Mouse (Mus musculus) MEL (cell line): ENCODE data around the gene Adgrg1. TPM values are rescaled to one million over a fixed set of nuclear protein-coding genes. Genes with fewer than 3 reads are reported as not detected.

Experiments
- DNase-seq: peaks from one replicate; pipeline ENCODE4 v3.0.0; 2011; ENCODE audit warnings: low read depth, low spot score
- H3K27ac ChIP-seq: 2 replicates; pipeline ENCODE4 v1.5.1; 2012; ENCODE audit warnings: low read depth, mild to moderate bottlenecking, control low read depth, low read length, moderate library complexity; ENCODE audit not compliant: control insufficient read depth
- H3K27me3 ChIP-seq, 2 experiments: fragments of 150-350 bp in 1 of 2; sonication (generic) in 1 of 2; 2 replicates each; pipeline ENCODE4 v1.6.1; 2012; ENCODE audit warnings: low read length in 2 of 2, mild to moderate bottlenecking in 2 of 2, improper control_type of control experiment in 1 of 2, moderate library complexity in 1 of 2; ENCODE audit not compliant: insufficient read depth in 2 of 2, control insufficient read depth in 1 of 2
- H3K36me3 ChIP-seq, 2 experiments: 2 replicates each; pipeline ENCODE4 v1.6.1; 2012 to 2014; ENCODE audit warnings: low read length in 2 of 2, improper control_type of control experiment in 1 of 2, inconsistent platforms in 1 of 2, mild to moderate bottlenecking in 1 of 2; ENCODE audit not compliant: insufficient read depth in 2 of 2, control insufficient read depth in 1 of 2
- H3K4me1 ChIP-seq, 2 experiments: fragments of 150-350 bp in 1 of 2; sonication (generic) in 1 of 2; 2 replicates each; pipeline ENCODE4 v1.6.1; 2012; ENCODE audit warnings: low read length in 2 of 2, improper control_type of control experiment in 1 of 2, mild to moderate bottlenecking in 1 of 2; ENCODE audit not compliant: insufficient read depth in 2 of 2, control insufficient read depth in 1 of 2
- H3K4me3 ChIP-seq, 2 experiments: fragments of 150-350 bp in 1 of 2; sonication (generic) in 1 of 2; 2 replicates each; pipeline ENCODE4 v1.5.1; 2012; ENCODE audit warnings: low read depth in 2 of 2, low read length in 2 of 2, mild to moderate bottlenecking in 2 of 2, moderate library complexity in 2 of 2, control low read depth in 1 of 2, improper control_type of control experiment in 1 of 2; ENCODE audit not compliant: control insufficient read depth in 1 of 2, insufficient read depth in 1 of 2
- H3K79me2 ChIP-seq: 2 replicates; pipeline ENCODE4 v1.6.1; 2012; ENCODE audit warnings: mild to moderate bottlenecking, low read length, moderate library complexity; ENCODE audit not compliant: control insufficient read depth, poor library complexity, insufficient read depth
- H3K9ac ChIP-seq: 2 replicates; pipeline ENCODE4 v1.6.1; 2012; ENCODE audit warnings: low read depth, mild to moderate bottlenecking, control low read depth, low read length, moderate library complexity; ENCODE audit not compliant: control insufficient read depth, poor library complexity, severe bottlenecking
- H3K9me3 ChIP-seq: fragments of 150-350 bp; sonication (generic); replicated peaks from 2 replicates; pipeline ENCODE4 v1.6.1; 2012; ENCODE audit warnings: mild to moderate bottlenecking, low read length, improper control_type of control experiment, moderate library complexity; ENCODE audit not compliant: insufficient read depth
- BHLHE40 ChIP-seq: IDR thresholded peaks from 2 replicates; pipeline ENCODE4 v1.6.1; 2012; ENCODE audit warnings: low read depth, mild to moderate bottlenecking, inconsistent platforms, low read length, improper control_type of control experiment, borderline replicate concordance
- CHD2 ChIP-seq: IDR thresholded peaks from 2 replicates; pipeline ENCODE4 v1.6.1; 2011; ENCODE audit warnings: low read length, improper control_type of control experiment
- E2F4 ChIP-seq: IDR thresholded peaks from 2 replicates; pipeline ENCODE4 v1.6.1; 2011; ENCODE audit warnings: low read depth, low read length, improper control_type of control experiment, borderline replicate concordance
- GABPA ChIP-seq: IDR thresholded peaks from 2 replicates; pipeline ENCODE4 v1.6.1; 2012; ENCODE audit warnings: low read depth, mild to moderate bottlenecking, inconsistent platforms, low read length, improper control_type of control experiment, moderate library complexity
- HCFC1 ChIP-seq: IDR thresholded peaks from 2 replicates; pipeline ENCODE4 v1.6.1; 2012; ENCODE audit warnings: low read depth, mild to moderate bottlenecking, inconsistent platforms, low read length, improper control_type of control experiment, moderate library complexity
- KAT2A ChIP-seq: conservative IDR thresholded peaks from 2 replicates; pipeline ENCODE4 v1.6.1; 2012; ENCODE audit warnings: low read depth, low read length, improper control_type of control experiment, inconsistent platforms
- MAFK ChIP-seq: IDR thresholded peaks from 2 replicates; pipeline ENCODE4 v1.6.1; 2011; ENCODE audit warnings: low read depth, mild to moderate bottlenecking, low read length, improper control_type of control experiment, borderline replicate concordance
- MEF2A ChIP-seq: IDR thresholded peaks from 2 replicates; pipeline ENCODE4 v1.6.1; 2014; ENCODE audit warnings: low read depth, mild to moderate bottlenecking, inconsistent platforms, low read length, improper control_type of control experiment; ENCODE audit not compliant: poor library complexity, insufficient replicate concordance, severe bottlenecking; ENCODE audit errors: extremely low read depth
- MXI1 ChIP-seq: IDR thresholded peaks from 2 replicates; pipeline ENCODE4 v1.6.1; 2011; ENCODE audit warnings: mild to moderate bottlenecking, low read depth, low read length, improper control_type of control experiment
- MYB ChIP-seq: IDR thresholded peaks from 2 replicates; pipeline ENCODE4 v1.6.1; 2011; ENCODE audit warnings: mild to moderate bottlenecking, low read depth, low read length, improper control_type of control experiment
- MYC ChIP-seq: IDR thresholded peaks from 2 replicates; pipeline ENCODE4 v1.6.1; 2011; ENCODE audit warnings: low read depth, mild to moderate bottlenecking, low read length, improper control_type of control experiment, moderate library complexity
- NELFE ChIP-seq: IDR thresholded peaks from 2 replicates; pipeline ENCODE4 v1.6.1; 2011; ENCODE audit warnings: low read depth, low read length, improper control_type of control experiment
- NRF1 ChIP-seq: IDR thresholded peaks from 2 replicates; pipeline ENCODE4 v1.6.1; 2014; ENCODE audit warnings: low read depth, mild to moderate bottlenecking, inconsistent platforms, low read length, improper control_type of control experiment, moderate library complexity; ENCODE audit not compliant: poor library complexity, insufficient read depth, severe bottlenecking
- POLR2AphosphoS5 ChIP-seq: IDR thresholded peaks from 2 replicates; pipeline ENCODE4 v1.6.1; 2012; ENCODE audit warnings: low read depth, borderline replicate concordance, mild to moderate bottlenecking, inconsistent platforms, low read length, moderate library complexity, mixed read lengths
- RAD21 ChIP-seq: IDR thresholded peaks from 2 replicates; pipeline ENCODE4 v1.6.1; 2011; ENCODE audit warnings: mild to moderate bottlenecking, low read depth, low read length, improper control_type of control experiment
- SMC3 ChIP-seq: IDR thresholded peaks from 2 replicates; pipeline ENCODE4 v1.6.1; 2011; ENCODE audit warnings: low read depth, low read length, improper control_type of control experiment
- TAL1 ChIP-seq: IDR thresholded peaks from 2 replicates; pipeline ENCODE4 v1.6.1; 2012; ENCODE audit warnings: mild to moderate bottlenecking, inconsistent platforms, low read length, moderate library complexity, mixed read lengths
- TCF12 ChIP-seq: IDR thresholded peaks from 2 replicates; pipeline ENCODE4 v1.6.1; 2014; ENCODE audit warnings: low read depth, mild to moderate bottlenecking, inconsistent platforms, low read length, improper control_type of control experiment, moderate library complexity
- USF1 ChIP-seq: IDR thresholded peaks from 2 replicates; pipeline ENCODE4 v1.6.1; 2014; ENCODE audit warnings: low read depth, mild to moderate bottlenecking, inconsistent platforms, low read length, improper control_type of control experiment, moderate library complexity
- USF2 ChIP-seq, 2 experiments: IDR thresholded peaks; 2 replicates each; pipeline ENCODE4 v1.6.1; 2011 to 2012; ENCODE audit warnings: improper control_type of control experiment in 2 of 2, low read length in 2 of 2, borderline replicate concordance in 1 of 2, inconsistent platforms in 1 of 2, low read depth in 1 of 2, mild to moderate bottlenecking in 1 of 2; ENCODE audit not compliant: insufficient read depth in 1 of 2
- ZMIZ1 ChIP-seq: IDR thresholded peaks from 2 replicates; pipeline ENCODE4 v1.6.1; 2012; ENCODE audit warnings: low read depth, mild to moderate bottlenecking, inconsistent platforms, low read length, improper control_type of control experiment, moderate library complexity
- ZNF384 ChIP-seq: IDR thresholded peaks from 2 replicates; pipeline ENCODE4 v1.6.1; 2012; ENCODE audit warnings: low read depth, mild to moderate bottlenecking, inconsistent platforms, low read length, improper control_type of control experiment
- polyA plus RNA-seq, 2 experiments: library from polyadenylated mRNA; stranded (reverse) in 1 of 2; unstranded in 1 of 2; fragments of >175 nt in 1 of 2; fragments of >200 nt in 1 of 2; gene quantifications; 2 replicates each; pipeline versions ENCODE4 v1.2.1 to v1.2.4; 2012; ENCODE audit warnings: low replicate concordance in 2 of 2, low read depth in 1 of 2; ENCODE audit not compliant: insufficient read length in 2 of 2, insufficient read depth in 1 of 2, missing spikeins in 1 of 2
- total RNA-seq: library from RNA; depleted of rRNA; stranded (reverse); fragments of 300-350 nt; gene quantifications from 2 replicates; pipeline ENCODE4 v1.2.3, GENCODE M21; 2012

Gene Adgrg1
- total and polyA plus RNA-seq, 3 experiments: 4.2 to 33.2 TPM; not detected in 1

GRCm38 (mm10) chr8:95041883-95042784, 67.6 kb downstream of the Adgrg1 start:
- no peaks in the 10 kb centered on the region for H3K4me1 ChIP-seq
- DNase-seq: no peak
- H3K9ac ChIP-seq: no peak overlapping the region
- H3K79me2 ChIP-seq: no peaks in the 10 kb centered on the region
- no peak overlapping the region for H3K27ac ChIP-seq
- no peaks in the 10 kb centered on the region for H3K36me3 ChIP-seq
- H3K27me3 ChIP-seq: peaks cover 3 to 12% of the 10 kb centered on the region in 2 experiments
- H3K4me3 ChIP-seq: no peak overlapping the region
- H3K9me3 ChIP-seq: no peaks in the 10 kb centered on the region
- no peak for TF ChIP-seq TCF12
- TF ChIP-seq USF2 (IDR thresholded peaks at IDR 0.05; ENCODE audit: borderline replicate concordance in 1 of 2, insufficient read depth in 1 of 2, low read depth in 1 of 2, low read length in 2 of 2): no peak
- TF ChIP-seq POLR2AphosphoS5: no peak
- TF ChIP-seq BHLHE40: no peak

GRCm38 (mm10) chr8:95044811-95045210, 70.3 kb downstream of the Adgrg1 start:
- H3K36me3 ChIP-seq: no peaks in the 10 kb centered on the region
- no peak for DNase-seq
- TF ChIP-seq SMC3: no peak
- TF ChIP-seq ZMIZ1: no peak
- TF ChIP-seq MXI1: no peak
- TF ChIP-seq NRF1: no peak
- H3K4me1 ChIP-seq: no peaks in the 10 kb centered on the region
- no peak overlapping the region for H3K27ac ChIP-seq
- no peak overlapping the region for H3K9ac ChIP-seq
- no peaks in the 10 kb centered on the region for H3K79me2 ChIP-seq
- H3K4me3 ChIP-seq: no peak overlapping the region
- peaks cover 3 to 14% of the 10 kb centered on the region in 2 experiments for H3K27me3 ChIP-seq
- H3K9me3 ChIP-seq: no peaks in the 10 kb centered on the region

GRCm38 (mm10) chr8:95046982-95047381, 72.4 kb downstream of the Adgrg1 start:
- Histone ChIP-seq H3K36me3 (no peaks in the 10 kb centered on the region), H3K79me2 (no peaks in the 10 kb centered on the region), H3K27ac (no peak overlapping the region), H3K4me3 (no peak overlapping the region), H3K9me3 (no peaks in the 10 kb centered on the region), H3K9ac (no peak overlapping the region), H3K27me3 (peaks cover 5 to 11% of the 10 kb centered on the region in 2 experiments), H3K4me1 (no peaks in the 10 kb centered on the region)
- TF ChIP-seq SMC3: no peak
- no peak for TF ChIP-seq MEF2A
- TF ChIP-seq HCFC1: no peak
- TF ChIP-seq TAL1: no peak
- no peak for TF ChIP-seq NRF1
- no peak for TF ChIP-seq E2F4
- no peak for TF ChIP-seq GABPA
- no peak for TF ChIP-seq ZNF384
- TF ChIP-seq MAFK: no peak
- TF ChIP-seq NELFE: no peak
- TF ChIP-seq KAT2A: no peak
- TF ChIP-seq USF1: no peak
- no peak for TF ChIP-seq BHLHE40
- no peak for TF ChIP-seq RAD21
- TF ChIP-seq ZMIZ1: no peak
- TF ChIP-seq CHD2: no peak
- TF ChIP-seq MYC: no peak
- TF ChIP-seq MYB: no peak
- DNase-seq: no peak
